Mouse (Mus musculus) lung, adult 2 months (tissue): ENCODE measurements around the gene Rps17.

Experiments
- CTCF ChIP-seq: fragments of 200-500 bp; IDR thresholded peaks from 2 replicates; pipeline ENCODE4 v1.5.1; 2011; ENCODE audit warnings: mild to moderate bottlenecking, low read length, control low read depth; ENCODE audit not compliant: insufficient read depth
- POLR2A ChIP-seq: fragments of 200-500 bp; IDR thresholded peaks from 2 replicates; pipeline ENCODE4 v1.6.1; 2011; ENCODE audit warnings: low read depth, mild to moderate bottlenecking, control low read depth, low read length, borderline replicate concordance; ENCODE audit errors: extremely low read depth

DNA sequence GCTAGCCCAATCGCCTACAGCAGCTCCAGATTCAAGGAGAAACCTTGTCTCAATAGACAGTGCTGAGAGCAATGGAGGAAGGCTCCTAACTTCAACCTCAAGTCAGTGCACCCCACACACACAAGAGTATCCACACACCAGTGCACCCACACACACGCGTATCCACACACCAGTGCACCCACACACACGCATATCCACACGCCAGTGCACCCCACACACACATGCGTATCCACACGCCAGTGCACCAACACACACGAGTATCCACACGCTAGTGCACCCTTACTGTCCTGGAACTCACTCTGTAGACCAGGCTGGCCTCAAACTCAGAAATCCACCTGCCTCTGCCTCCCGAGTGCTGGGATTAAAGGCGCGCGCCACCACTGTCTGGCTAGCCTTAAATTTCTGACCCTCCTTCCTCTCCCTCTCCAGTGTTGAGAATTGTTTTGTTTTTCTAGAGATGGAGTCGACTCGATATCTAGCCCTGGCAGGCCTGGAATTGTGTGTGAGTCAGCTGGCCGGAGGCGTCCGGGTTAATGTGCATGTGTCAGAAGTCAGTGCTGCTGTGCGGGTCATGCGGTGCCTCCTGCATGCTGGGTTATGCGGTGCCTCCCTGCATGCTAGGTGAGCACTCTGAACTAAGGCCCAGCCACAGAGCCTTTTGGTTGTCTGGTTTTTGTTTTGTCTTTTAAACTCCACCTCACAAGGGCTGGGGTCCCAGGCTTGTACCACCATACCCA, 7.1 kb downstream of the Rps17 start:
- TF ChIP-seq CTCF (no peak), POLR2A (no peak)
